Mouse (Mus musculus): Measurements from ENCODE around the gene Chst12.
A peak's percentile ranks its signal among the peaks of the same experiment; 100 is the strongest.
"Not testable (repeated sequence)": the region's sequence is repeated elsewhere in the genome, so short reads cannot be mapped to it uniquely, and the experiment has no call there.

Gene Chst12

GRCm38 (mm10) chr5:140505208-140505780 is at the start of gene Chst12:
Gene Chst12, plus strand, starts transcription at chr5:140505550.
- peak; percentile 100 for DNase-seq (ENCODE audit: low spot score)

- no peak for DNase-seq (ENCODE audit: low spot score)
Observed at GRCm38 (mm10) chr5:140461476-140461875, 43.9 kb upstream of the Chst12 start.

DNA sequence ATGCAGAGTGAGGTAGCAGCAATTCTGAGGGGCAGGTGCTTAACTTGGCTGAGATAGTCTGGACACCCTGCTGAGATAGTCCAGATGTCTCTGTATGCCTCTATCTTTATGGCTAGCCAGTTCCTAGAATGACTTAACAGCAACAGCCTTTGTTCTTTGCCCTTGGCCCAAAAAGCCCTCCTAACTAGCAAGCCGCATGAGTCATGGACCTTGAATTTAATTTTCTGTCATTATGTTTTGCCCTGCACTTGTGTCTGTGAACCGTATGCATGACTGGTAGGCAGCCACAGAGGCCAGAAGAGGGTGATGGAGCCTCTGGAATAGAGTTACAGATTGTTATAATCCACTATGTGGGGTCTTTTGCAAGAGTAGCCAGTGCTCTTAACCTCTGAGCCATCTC is 42.2 kb upstream of the Chst12 start:
- not testable (repeated sequence) for DNase-seq (ENCODE audit: low spot score)

DNA sequence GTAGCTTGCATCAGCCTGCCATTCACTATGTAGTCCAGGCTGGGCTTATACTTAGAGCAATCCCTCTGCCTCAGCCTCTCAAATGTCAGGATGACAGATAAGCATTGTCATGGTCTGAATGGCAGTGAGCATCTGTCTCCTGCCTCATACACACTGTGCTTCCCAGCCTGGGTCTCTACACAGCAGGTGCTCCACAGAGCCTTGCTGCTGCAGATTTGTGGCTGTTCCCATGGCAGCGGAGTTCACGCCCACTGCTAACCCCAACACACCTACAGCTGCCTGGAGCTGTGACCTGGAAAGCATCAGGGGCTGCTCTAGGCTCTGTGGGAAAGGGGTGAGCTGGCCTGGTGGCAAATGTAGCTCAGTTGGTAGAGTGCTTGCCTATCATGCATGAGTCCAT is 40.4 kb upstream of the Chst12 start:
- DNase-seq (ENCODE audit: low spot score) = peak; percentile 27

- peak; percentile 10 for DNase-seq (ENCODE audit: low spot score)
Observed at GRCm38 (mm10) chr5:140472336-140472735, 33.0 kb upstream of the Chst12 start.

DNA sequence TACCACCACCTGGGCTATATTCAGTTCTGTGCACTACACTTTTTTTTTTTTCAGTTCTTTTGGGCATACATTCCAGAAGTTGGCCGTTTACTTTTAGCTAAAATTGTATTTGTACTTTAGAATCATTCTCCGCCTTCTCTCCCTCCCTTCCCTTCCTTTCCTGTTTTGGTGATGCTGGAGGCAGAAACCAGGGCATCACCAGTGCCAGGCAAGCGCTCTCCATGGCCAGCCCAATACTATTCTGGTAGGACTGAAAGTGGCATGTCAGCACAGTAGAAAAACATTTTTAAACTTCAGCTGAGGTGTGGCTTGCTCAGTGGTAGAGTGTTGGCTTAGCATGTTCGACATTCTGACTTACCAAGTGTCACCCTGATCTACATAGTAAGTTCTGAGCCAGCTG is 23.9 kb upstream of the Chst12 start:
- DNase-seq (ENCODE audit: low spot score) = no peak

DNA sequence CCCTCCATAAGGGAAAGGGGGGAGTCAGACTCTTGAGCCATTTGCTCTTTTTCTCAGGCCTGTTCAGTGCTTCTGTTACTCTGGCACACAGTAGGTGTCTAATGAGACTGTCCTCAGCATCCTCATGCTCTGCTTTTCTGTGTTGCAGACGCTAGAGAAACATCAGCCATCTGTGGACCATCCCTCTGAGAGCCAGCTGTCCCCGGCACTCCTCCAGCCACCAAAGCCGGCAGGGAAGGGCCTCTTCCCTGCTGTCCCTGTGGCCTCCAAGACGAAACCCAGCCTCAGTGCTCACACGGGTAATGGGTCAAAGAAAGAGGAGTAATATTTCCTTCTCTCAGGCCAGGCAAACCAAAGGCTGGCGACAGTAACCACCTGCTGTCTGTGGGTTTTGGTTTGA is 14.2 kb upstream of the Chst12 start:
- no peak for DNase-seq (ENCODE audit: low spot score)

- DNase-seq (ENCODE audit: low spot score) = no peak
Observed at GRCm38 (mm10) chr5:140492684-140493233, 12.6 kb upstream of the Chst12 start.

DNA sequence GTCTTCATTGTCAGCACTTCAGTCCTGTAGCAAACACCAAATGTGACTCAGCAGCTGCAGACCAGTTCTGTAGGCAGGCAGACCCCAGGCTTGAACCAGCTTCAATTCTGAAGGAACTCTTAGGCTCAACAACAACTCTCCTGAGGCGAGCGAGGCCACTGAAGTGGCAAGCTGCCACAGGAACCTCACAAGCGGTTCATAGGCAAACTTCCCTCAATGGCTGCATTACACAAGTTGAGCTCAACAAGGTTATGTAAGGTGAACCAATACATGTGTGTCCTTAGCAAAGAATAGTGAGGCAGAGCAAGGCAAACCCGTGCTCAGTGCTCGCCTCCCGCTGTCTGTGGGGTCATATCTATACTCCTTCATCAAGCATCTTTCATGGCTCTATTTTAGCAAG is 7.2 kb upstream of the Chst12 start:
- no peak for DNase-seq (ENCODE audit: low spot score)

GRCm38 (mm10) chr5:140500736-140501135 is 4.6 kb upstream of the Chst12 start:
- DNase-seq (ENCODE audit: low spot score) = no peak

GRCm38 (mm10) chr5:140501982-140502836 is 3.1 kb upstream of the Chst12 start:
- peak; percentile 46 for DNase-seq (ENCODE audit: low spot score)

DNA sequence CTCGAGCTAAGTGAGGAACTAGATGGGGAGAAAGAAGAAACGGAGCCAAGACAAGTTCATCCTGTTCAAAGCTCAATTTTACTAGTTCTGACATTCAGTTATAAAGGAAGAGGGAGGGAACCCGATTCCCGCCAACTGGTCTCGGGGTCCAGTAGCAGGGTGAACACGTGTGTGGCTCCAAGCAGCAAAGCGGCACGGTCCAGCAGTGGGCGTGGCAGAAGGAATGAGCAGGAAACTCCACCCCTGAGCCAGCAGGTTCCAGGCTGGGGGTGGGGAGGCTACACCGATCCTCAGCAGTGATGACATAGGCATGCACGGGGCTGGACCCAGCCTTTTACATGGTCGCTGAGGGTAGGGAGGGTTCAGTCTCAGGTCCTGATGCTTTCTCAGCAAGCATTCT is 2.4 kb upstream of the Chst12 start:
- DNase-seq (ENCODE audit: low spot score) = peak; percentile 54

DNA sequence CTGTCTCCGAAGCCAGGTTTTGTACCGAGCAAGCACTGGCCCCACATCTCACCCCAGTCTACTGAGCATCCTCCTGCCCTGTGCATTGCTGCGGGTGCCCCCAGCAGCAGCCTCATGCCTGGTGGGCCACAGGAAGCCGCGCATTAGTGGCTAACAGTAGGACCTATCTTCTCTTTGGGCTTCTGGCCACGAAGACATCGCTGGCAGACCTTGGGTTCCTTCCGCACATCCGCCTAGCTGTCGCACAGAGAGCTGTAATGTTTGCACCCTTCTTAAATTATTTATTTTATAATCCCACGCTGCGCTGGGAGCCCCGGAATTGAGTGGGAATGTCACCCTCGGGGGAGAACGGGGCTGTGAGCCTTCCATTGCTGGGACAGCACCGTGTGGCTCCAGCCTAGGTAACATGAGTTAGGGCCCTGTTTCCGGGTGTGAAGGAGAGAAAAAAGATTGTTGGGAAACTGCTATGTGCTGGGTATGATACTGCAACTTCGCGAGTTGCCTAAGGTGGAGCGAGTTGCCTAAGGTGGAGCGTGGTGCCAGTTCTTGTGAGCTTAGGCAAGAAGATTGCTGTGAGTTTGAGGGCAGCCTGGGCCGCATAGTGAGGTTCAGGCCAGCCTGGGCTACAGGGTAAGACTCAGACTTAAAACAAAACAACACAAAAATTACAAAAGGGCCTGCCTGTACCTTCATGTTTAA is 895 bp downstream of the Chst12 start:
- peak; percentile 21 for DNase-seq (ENCODE audit: low spot score)

- no peak for DNase-seq (ENCODE audit: low spot score)
Observed at GRCm38 (mm10) chr5:140507466-140508208, 2.3 kb downstream of the Chst12 start.

GRCm38 (mm10) chr5:140508686-140509085 is 3.3 kb downstream of the Chst12 start:
- DNase-seq (ENCODE audit: low spot score) = no peak

DNA sequence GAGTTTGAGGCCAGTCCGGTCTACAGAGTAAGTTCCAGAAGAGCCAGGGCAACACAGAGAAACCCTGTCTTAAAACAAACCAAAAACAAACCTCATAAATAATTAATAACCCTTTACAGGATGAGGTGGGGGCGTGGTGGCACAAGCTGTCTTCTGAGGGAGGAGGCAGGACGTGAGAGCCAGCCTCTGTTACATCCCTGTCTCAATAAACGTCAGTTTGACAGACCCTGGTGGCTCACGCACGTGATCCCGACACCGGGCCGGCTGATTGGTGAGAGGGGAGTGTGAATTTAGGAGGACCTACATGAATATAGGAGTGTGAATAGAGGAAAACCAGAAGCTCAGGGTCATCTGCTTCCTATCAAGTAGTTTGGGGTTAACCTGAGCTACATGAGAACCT is 3.9 kb downstream of the Chst12 start:
- no peak for DNase-seq (ENCODE audit: low spot score)

GRCm38 (mm10) chr5:140510012-140511000 is 5.0 kb downstream of the Chst12 start:
- peak; percentile 57 for DNase-seq (ENCODE audit: low spot score)

DNA sequence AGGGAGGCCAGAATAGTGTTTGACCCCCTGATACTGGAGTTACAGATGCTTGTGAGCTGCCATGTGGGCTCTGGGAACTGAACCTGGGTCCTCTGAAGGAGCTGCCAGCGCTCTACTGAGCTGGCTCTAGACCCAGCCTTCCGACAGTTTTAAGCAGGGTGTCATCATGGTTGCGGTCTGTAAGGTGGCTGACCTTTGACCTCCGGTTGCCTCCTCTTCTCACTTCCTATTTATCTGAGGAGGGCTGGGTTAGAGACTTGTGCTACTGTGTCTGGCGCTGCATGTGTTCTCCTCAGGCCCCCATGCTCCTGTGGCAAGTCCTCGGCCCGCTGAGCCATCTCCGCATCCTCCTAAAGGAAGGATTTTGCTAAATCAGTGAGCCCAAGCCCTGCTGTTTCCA is 8.6 kb downstream of the Chst12 start:
- DNase-seq (ENCODE audit: low spot score) = no peak

- no peak for DNase-seq (ENCODE audit: low spot score)
Observed at GRCm38 (mm10) chr5:140514799-140515486, 9.6 kb downstream of the Chst12 start.

Data from retina, embryonic 14.5 days (tissue).